Mouse (Mus musculus) midbrain, postnatal 0 days (tissue): ENCODE results near the gene Zfhx2. TPM values are rescaled to one million over a fixed set of nuclear protein-coding genes. Genes with fewer than 3 reads are reported as not detected.
A peak's percentile ranks its signal among the peaks of the same experiment; 100 is the strongest.

Experiments
- ATAC-seq: fragments of 200-750 bp; cut with Nextera tagmentation; 2 replicates; pipeline ENCODE4 v1.8.0; 2017; ENCODE audit warnings: moderate number of reproducible peaks, mild to moderate bottlenecking, moderate TSS enrichment, moderate library complexity; ENCODE audit not compliant: low FRiP score
- DNase-seq: peaks from one replicate; pipeline ENCODE4 v3.0.0-alpha.2; 2015; ENCODE audit warnings: low spot score
- H3K27ac ChIP-seq: fragments of 300-500 bp; sonication (generic); 2 replicates; pipeline ENCODE4 v1.5.1; 2014; ENCODE audit warnings: low read depth, mild to moderate bottlenecking, low read length, mixed read lengths
- H3K27me3 ChIP-seq: fragments of 300-500 bp; sonication (generic); 2 replicates; pipeline ENCODE4 v1.6.1; 2014; ENCODE audit warnings: low read length, control low read depth, mixed read lengths; ENCODE audit not compliant: insufficient read depth
- H3K36me3 ChIP-seq: fragments of 300-500 bp; sonication (generic); 2 replicates; pipeline ENCODE4 v1.6.1; 2014; ENCODE audit warnings: low read length, control low read depth, mixed read lengths; ENCODE audit not compliant: insufficient read depth
- H3K4me1 ChIP-seq: fragments of 300-500 bp; sonication (generic); 2 replicates; pipeline ENCODE4 v1.6.1; 2014; ENCODE audit warnings: mild to moderate bottlenecking, control low read depth, antibody characterized with exemption, low read length, mixed read lengths; ENCODE audit not compliant: insufficient read depth
- H3K4me2 ChIP-seq: fragments of 300-500 bp; sonication (generic); 2 replicates; pipeline ENCODE4 v1.6.1; 2014; ENCODE audit warnings: low read depth, mild to moderate bottlenecking, low read length, mixed read lengths; ENCODE audit not compliant: poor library complexity, severe bottlenecking
- H3K4me3 ChIP-seq: fragments of 300-500 bp; sonication (generic); 2 replicates; pipeline ENCODE4 v1.5.1; 2014; ENCODE audit warnings: low read depth, mild to moderate bottlenecking, low read length, moderate library complexity
- H3K9ac ChIP-seq: fragments of 300-500 bp; sonication (generic); replicated peaks from 2 replicates; pipeline ENCODE4 v1.6.1; 2014; ENCODE audit warnings: mild to moderate bottlenecking, low read length, moderate library complexity, mixed read lengths; ENCODE audit not compliant: poor library complexity, severe bottlenecking
- H3K9me3 ChIP-seq: fragments of 300-500 bp; sonication (generic); 2 replicates; pipeline ENCODE4 v1.6.1; 2016; ENCODE audit warnings: low read length, control low read depth
- CTCF ChIP-seq: IDR thresholded peaks from 2 replicates; pipeline ENCODE4 v1.5.1; 2016; ENCODE audit warnings: antibody characterized with exemption, mild to moderate bottlenecking
- WGBS: fragments of 180-500 bp; shearing (Covaris S2); extraction: QIAGEN DNeasy Blood & Tissue Kit; methylation state at CpG from one replicate; pipeline ENCODE4 v1.1.7; 2014; 5-methylcytosine and 5-hydroxymethylcytosine counted together
- polyA plus RNA-seq: library from polyadenylated mRNA; unstranded; fragments of >200 nt; fragmentation: Nextera tagmentation; extraction: Ambion mirVana; gene quantifications from 2 replicates; pipeline ENCODE4 v1.2.1, GENCODE M21; 2015
- total RNA-seq: library from RNA; depleted of rRNA; stranded (reverse); fragments of >200 nt; gene quantifications from 2 replicates; pipeline ENCODE4 v1.2.3, GENCODE M21; 2014

Gene Zfhx2
- total and polyA plus RNA-seq, 2 experiments from 2014 or later, result 14.2 to 16.4 TPM

DNA sequence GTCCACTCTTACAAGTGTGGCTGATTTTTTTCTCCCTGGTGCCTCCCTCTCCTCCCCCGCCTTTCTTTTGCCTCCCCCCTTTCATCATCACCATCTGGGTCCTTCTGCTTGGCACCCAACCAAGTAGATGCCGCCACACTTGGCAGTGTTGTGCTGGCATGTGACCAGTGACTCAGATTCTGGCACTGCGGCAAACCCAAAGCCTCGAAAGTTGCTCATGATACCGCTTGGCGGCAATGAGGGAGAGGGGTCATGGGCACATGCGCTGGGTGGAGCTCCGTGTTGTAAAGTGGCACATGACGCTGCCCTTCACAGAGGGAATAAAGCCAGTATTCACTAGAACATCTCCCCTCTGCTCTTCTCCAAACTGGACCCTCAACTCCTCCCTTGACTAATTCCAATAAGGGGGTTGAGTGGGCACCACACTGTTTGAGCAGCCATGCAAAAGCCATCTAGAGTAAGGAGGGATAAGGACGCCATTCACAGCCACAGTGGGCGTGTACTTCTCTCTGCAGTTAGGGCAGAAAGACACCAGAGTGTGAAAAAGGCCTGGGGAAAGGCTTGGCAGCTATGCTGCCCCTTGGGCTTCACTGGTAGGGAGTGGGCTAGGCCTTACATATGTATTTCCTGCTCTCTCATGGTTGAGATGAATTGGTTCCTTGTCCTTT lies 36.8 kb downstream of the Zfhx2 start:
- peak overlapping the region; percentile 87 for H3K27ac ChIP-seq
- peak overlapping the region; percentile 48 for H3K4me2 ChIP-seq
- no peaks in the 10 kb centered on the region for H3K27me3 ChIP-seq
- H3K4me3 ChIP-seq, result 0 out of 2 replicates have a peak overlapping the region, but pooled peaks have one; percentile 1
- DNase-seq, result peak; percentile 95
- H3K36me3 ChIP-seq, result no peaks in the 10 kb centered on the region
- 53% methylated on average over 11 of the region's 11 CpGs for WGBS
- peak; percentile 61 for ATAC-seq
- H3K9ac ChIP-seq, result no peak overlapping the region
- 0 out of 2 replicates have a peak, but pooled peaks cover 3% of the 10 kb centered on the region for H3K4me1 ChIP-seq
- TF ChIP-seq CTCF, result peak; percentile 44
- no peaks in the 10 kb centered on the region for H3K9me3 ChIP-seq

DNA sequence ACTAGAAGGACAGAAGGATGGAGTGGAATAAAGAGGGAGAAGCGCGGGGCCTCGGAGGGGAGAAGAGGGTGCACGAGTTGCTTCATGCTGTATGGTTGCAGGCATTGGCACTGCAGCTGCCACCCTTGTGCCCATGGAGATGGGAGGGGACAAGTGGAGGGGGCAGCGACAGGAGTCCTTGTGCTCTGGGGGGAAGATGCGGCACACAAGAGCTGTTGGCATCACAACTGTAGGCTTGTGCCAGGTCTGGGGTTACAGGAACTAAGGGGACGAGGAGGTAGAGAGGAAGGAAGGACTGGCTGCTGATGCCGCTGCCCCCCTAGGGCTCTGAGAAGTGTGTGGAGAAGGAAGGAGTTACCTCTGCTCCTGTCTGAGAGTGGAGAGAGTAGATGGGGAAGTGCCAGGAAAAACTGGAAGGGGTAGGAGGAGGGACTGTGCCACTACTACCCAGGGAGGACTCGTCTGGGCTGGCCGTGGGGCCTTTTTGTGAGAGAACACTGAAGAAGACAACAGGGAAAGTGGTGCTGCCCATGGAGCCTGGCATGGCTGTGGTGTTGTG lies 37.9 kb downstream of the Zfhx2 start:
- ATAC-seq (peak; percentile 61), DNase-seq (peak; percentile 90)
- 0 out of 2 replicates have a peak overlapping the region, but pooled peaks have one; percentile 9 for H3K9ac ChIP-seq
- 0 out of 2 replicates have a peak, but pooled peaks cover 3% of the 10 kb centered on the region for H3K4me1 ChIP-seq
- H3K27me3 ChIP-seq, result no peaks in the 10 kb centered on the region
- TF ChIP-seq CTCF, result no peak
- 57% methylated on average over 10 of the region's 10 CpGs for WGBS
- H3K27ac ChIP-seq, result peak overlapping the region; percentile 87
- H3K4me3 ChIP-seq, result peak overlapping the region; percentile 19
- peak overlapping the region; percentile 48 for H3K4me2 ChIP-seq
- no peaks in the 10 kb centered on the region for H3K9me3 ChIP-seq
- no peaks in the 10 kb centered on the region for H3K36me3 ChIP-seq

DNA sequence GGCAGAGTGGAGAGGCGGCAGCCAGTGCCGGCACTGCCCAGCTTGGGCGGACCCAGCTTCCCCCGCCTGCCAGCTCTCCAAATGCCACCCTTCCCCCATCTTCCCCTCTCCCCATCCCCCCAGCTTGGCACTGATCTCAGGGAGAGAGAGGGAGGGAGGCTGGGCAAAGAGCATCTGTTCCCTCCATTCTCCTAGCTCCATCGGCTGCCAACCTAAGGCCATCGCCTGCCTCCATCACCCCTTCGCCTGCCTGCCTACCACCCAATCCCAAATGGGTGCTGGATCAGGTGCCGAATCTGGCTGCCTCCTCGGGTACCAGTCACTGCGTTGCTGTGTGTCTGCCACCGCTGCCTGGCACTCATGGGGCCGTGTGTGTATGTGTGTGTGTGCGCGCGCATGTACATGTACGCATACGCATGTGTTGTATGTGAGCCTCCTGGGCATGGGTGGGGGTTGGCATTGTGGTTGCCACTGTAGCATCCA lies 38.4 kb downstream of the Zfhx2 start:
- Histone ChIP-seq H3K36me3 (no peaks in the 10 kb centered on the region), H3K9me3 (no peaks in the 10 kb centered on the region), H3K4me2 (peak overlapping the region; percentile 48), H3K9ac (0 out of 2 replicates have a peak overlapping the region, but pooled peaks have one; percentile 9), H3K27ac (peak overlapping the region; percentile 87), H3K27me3 (no peaks in the 10 kb centered on the region), H3K4me1 (0 out of 2 replicates have a peak, but pooled peaks cover 3% of the 10 kb centered on the region), H3K4me3 (peak overlapping the region; percentile 19)
- ATAC-seq, result peak; percentile 85
- peak; percentile 96 for DNase-seq
- no peak for TF ChIP-seq CTCF
- 62% methylated on average over 15 of the region's 17 CpGs for WGBS

DNA sequence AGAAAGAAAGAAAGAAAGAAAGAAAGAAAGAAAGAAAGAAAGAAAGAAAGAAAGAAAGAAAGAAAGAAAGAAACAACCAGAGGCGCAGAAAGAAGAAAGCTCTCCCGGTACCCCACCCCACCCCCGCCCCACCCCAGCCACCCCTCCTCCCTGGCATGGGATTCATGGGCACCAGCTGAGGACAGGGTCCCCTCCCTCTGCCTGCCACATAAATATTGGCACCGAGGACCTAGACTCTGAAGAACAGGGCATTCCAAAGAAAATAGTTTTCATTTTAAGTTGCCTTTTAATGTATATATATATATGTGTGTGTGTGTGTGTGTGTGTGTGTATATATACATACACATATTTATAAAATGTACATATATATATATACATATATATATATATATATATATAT lies 39.1 kb downstream of the Zfhx2 start:
- no peak overlapping the region for H3K4me3 ChIP-seq

DNA sequence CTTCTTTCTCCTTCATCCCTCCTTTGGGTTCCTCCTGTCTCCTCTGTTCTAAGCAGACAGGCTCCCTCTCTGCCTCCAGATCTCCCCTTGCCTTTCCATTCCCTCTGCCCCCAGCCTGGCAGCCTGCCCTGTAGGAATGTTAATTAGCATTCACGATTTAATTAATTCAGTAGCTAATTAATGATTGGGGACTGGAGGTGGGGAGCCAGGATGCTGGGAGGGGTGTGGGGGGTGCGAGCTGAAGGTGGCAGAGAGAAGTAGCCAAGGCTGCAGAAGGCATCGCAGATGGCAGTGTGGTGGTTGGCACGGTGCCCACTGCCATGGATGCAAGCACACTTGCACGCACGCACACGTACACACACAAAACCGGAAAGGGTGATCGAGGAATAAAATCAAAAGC lies 39.6 kb downstream of the Zfhx2 start:
- no peaks in the 10 kb centered on the region for H3K36me3 ChIP-seq
- H3K4me2 ChIP-seq, result peak overlapping the region; percentile 48
- DNase-seq (peak; percentile 95), ATAC-seq (no peak)
- TF ChIP-seq CTCF, result no peak
- no peaks in the 10 kb centered on the region for H3K27me3 ChIP-seq
- WGBS, result 32% methylated on average over 9 of the region's 9 CpGs
- 0 out of 2 replicates have a peak, but pooled peaks cover 3% of the 10 kb centered on the region for H3K4me1 ChIP-seq
- no peak overlapping the region for H3K4me3 ChIP-seq
- H3K9ac ChIP-seq, result no peak overlapping the region
- H3K9me3 ChIP-seq, result no peaks in the 10 kb centered on the region
- peak overlapping the region; percentile 44 for H3K27ac ChIP-seq

More for the DNA sequence above, 39.1 kb downstream of the Zfhx2 start:
- no peak for ATAC-seq
- 58% methylated on average over 4 of the region's 4 CpGs for WGBS
- Histone ChIP-seq H3K9me3 (no peaks in the 10 kb centered on the region), H3K4me1 (0 out of 2 replicates have a peak, but pooled peaks cover 3% of the 10 kb centered on the region), H3K36me3 (no peaks in the 10 kb centered on the region), H3K9ac (no peak overlapping the region), H3K4me2 (peak overlapping the region; percentile 48), H3K27me3 (no peaks in the 10 kb centered on the region), H3K27ac (peak overlapping the region; percentile 44)
- DNase-seq, result peak; percentile 69
- TF ChIP-seq CTCF, result no peak
